Mouse (Mus musculus): ENCODE measurements around the gene Derl2. TPM values are rescaled to one million over a fixed set of nuclear protein-coding genes. Genes with fewer than 3 reads are reported as not detected.

The Derl2 gene
- polyA plus RNA-seq, 1 experiment: 14.1 TPM

- H3K36me3 ChIP-seq (ENCODE audit: control insufficient read depth, insufficient read depth, low read length): peaks cover 32% of the 10 kb centered on the region
- no peak for DNase-seq
- H3K27me3 ChIP-seq (ENCODE audit: control insufficient read depth, insufficient read depth, low read length): no peaks in the 10 kb centered on the region
- TF ChIP-seq CTCF (IDR thresholded peaks at IDR 0.05; ENCODE audit: borderline replicate concordance, control insufficient read depth, extremely low read depth, insufficient read depth, low read length, poor library complexity) (no peak), POLR2A (IDR thresholded peaks at IDR 0.05; ENCODE audit: control insufficient read depth, extremely low read depth, insufficient read depth, low read length, poor library complexity) (no peak)
- 93% methylated on average over 3 of the region's 3 CpGs for WGBS
- H3K4me3 ChIP-seq (ENCODE audit: control insufficient read depth, insufficient read depth, low read length): no peak overlapping the region
- no peak overlapping the region for H3K27ac ChIP-seq (ENCODE audit: control insufficient read depth, insufficient read depth, low read length)
- peaks cover 5% of the 10 kb centered on the region; the same call in 1 of the 2 replicates for H3K4me1 ChIP-seq (replicated peaks; ENCODE audit: control insufficient read depth, insufficient read depth, low read length)
Measured at GRCm38 (mm10) chr11:71008321-71008720, 11.3 kb downstream of the Derl2 start.

GRCm38 (mm10) chr11:71007831-71008230 lies 11.8 kb downstream of the Derl2 start:
- 93% methylated on average over 7 of the region's 7 CpGs for WGBS
- Histone ChIP-seq H3K27me3 (ENCODE audit: control insufficient read depth, insufficient read depth, low read length) (no peaks in the 10 kb centered on the region), H3K4me1 (replicated peaks; ENCODE audit: control insufficient read depth, insufficient read depth, low read length) (peaks cover 8% of the 10 kb centered on the region; the same call in 1 of the 2 replicates), H3K36me3 (ENCODE audit: control insufficient read depth, insufficient read depth, low read length) (peaks cover 31% of the 10 kb centered on the region), H3K4me3 (ENCODE audit: control insufficient read depth, insufficient read depth, low read length) (no peak overlapping the region), H3K27ac (ENCODE audit: control insufficient read depth, insufficient read depth, low read length) (no peak overlapping the region)
- DNase-seq: no peak
- TF ChIP-seq POLR2A (IDR thresholded peaks at IDR 0.05; ENCODE audit: control insufficient read depth, extremely low read depth, insufficient read depth, low read length, poor library complexity): no peak
- no peak for TF ChIP-seq CTCF (IDR thresholded peaks at IDR 0.05; ENCODE audit: borderline replicate concordance, control insufficient read depth, extremely low read depth, insufficient read depth, low read length, poor library complexity)

GRCm38 (mm10) chr11:71007026-71007425 lies 12.6 kb downstream of the Derl2 start:
- no peak for DNase-seq
- Histone ChIP-seq H3K4me1 (replicated peaks; ENCODE audit: control insufficient read depth, insufficient read depth, low read length) (peaks cover 8% of the 10 kb centered on the region; the same call in 1 of the 2 replicates), H3K36me3 (ENCODE audit: control insufficient read depth, insufficient read depth, low read length) (peaks cover 23% of the 10 kb centered on the region), H3K27me3 (ENCODE audit: control insufficient read depth, insufficient read depth, low read length) (no peaks in the 10 kb centered on the region), H3K27ac (ENCODE audit: control insufficient read depth, insufficient read depth, low read length) (no peak overlapping the region), H3K4me3 (ENCODE audit: control insufficient read depth, insufficient read depth, low read length) (no peak overlapping the region)
- TF ChIP-seq CTCF (IDR thresholded peaks at IDR 0.05; ENCODE audit: borderline replicate concordance, control insufficient read depth, extremely low read depth, insufficient read depth, low read length, poor library complexity): no peak
- TF ChIP-seq POLR2A (IDR thresholded peaks at IDR 0.05; ENCODE audit: control insufficient read depth, extremely low read depth, insufficient read depth, low read length, poor library complexity): no peak
- WGBS: 98% methylated on average over 6 of the region's 6 CpGs

- no peaks in the 10 kb centered on the region for H3K27me3 ChIP-seq (ENCODE audit: control insufficient read depth, insufficient read depth, low read length)
- no peak overlapping the region for H3K27ac ChIP-seq (ENCODE audit: control insufficient read depth, insufficient read depth, low read length)
- WGBS: 42% methylated on average over 5 of the region's 5 CpGs
- no peak for DNase-seq
- H3K4me3 ChIP-seq (ENCODE audit: control insufficient read depth, insufficient read depth, low read length): no peak overlapping the region
- H3K4me1 ChIP-seq (replicated peaks; ENCODE audit: control insufficient read depth, insufficient read depth, low read length): peaks cover 8% of the 10 kb centered on the region; the same call in 1 of the 2 replicates
- peaks cover 4% of the 10 kb centered on the region; the same call in 1 of the 2 replicates for H3K36me3 ChIP-seq (ENCODE audit: control insufficient read depth, insufficient read depth, low read length)
- no peak for TF ChIP-seq CTCF (IDR thresholded peaks at IDR 0.05; ENCODE audit: borderline replicate concordance, control insufficient read depth, extremely low read depth, insufficient read depth, low read length, poor library complexity)
- TF ChIP-seq POLR2A (IDR thresholded peaks at IDR 0.05; ENCODE audit: control insufficient read depth, extremely low read depth, insufficient read depth, low read length, poor library complexity): no peak
Measured at GRCm38 (mm10) chr11:71005046-71005445, 14.6 kb downstream of the Derl2 start.

GRCm38 (mm10) chr11:71004316-71004773 lies 15.3 kb downstream of the Derl2 start, which contains the start of gene Dhx33:
Gene Dhx33 (minus strand): TSS chr11:71004437.
- WGBS: under 1% methylated on average over 35 of the region's 35 CpGs
- DNase-seq: peak; percentile 94

GRCm38 (mm10) chr11:71003611-71004315 lies 15.9 kb downstream of the Derl2 start:
- H3K27me3 ChIP-seq (ENCODE audit: control insufficient read depth, insufficient read depth, low read length): no peaks in the 10 kb centered on the region
- peak overlapping the region; percentile 59 for H3K4me3 ChIP-seq (ENCODE audit: control insufficient read depth, insufficient read depth, low read length)
- DNase-seq: no peak
- peaks cover 8% of the 10 kb centered on the region; the same call in 1 of the 2 replicates for H3K4me1 ChIP-seq (replicated peaks; ENCODE audit: control insufficient read depth, insufficient read depth, low read length)
- TF ChIP-seq POLR2A (IDR thresholded peaks at IDR 0.05; ENCODE audit: control insufficient read depth, extremely low read depth, insufficient read depth, low read length, poor library complexity) (no peak), CTCF (IDR thresholded peaks at IDR 0.05; ENCODE audit: borderline replicate concordance, control insufficient read depth, extremely low read depth, insufficient read depth, low read length, poor library complexity) (no peak)
- WGBS: under 1% methylated on average over 49 of the region's 49 CpGs
- H3K27ac ChIP-seq (ENCODE audit: control insufficient read depth, insufficient read depth, low read length): no peak overlapping the region
- H3K36me3 ChIP-seq (ENCODE audit: control insufficient read depth, insufficient read depth, low read length): no peaks in the 10 kb centered on the region

More at GRCm38 (mm10) chr11:71004316-71004773, 15.3 kb downstream of the Derl2 start, which contains the start of gene Dhx33:
- H3K36me3 ChIP-seq (ENCODE audit: control insufficient read depth, insufficient read depth, low read length): no peaks in the 10 kb centered on the region
- peak within 1 kb of the TSS; percentile 59 for H3K4me3 ChIP-seq (ENCODE audit: control insufficient read depth, insufficient read depth, low read length)
- H3K27ac ChIP-seq (ENCODE audit: control insufficient read depth, insufficient read depth, low read length): no peak within 1 kb of the TSS
- H3K4me1 ChIP-seq (replicated peaks; ENCODE audit: control insufficient read depth, insufficient read depth, low read length): peaks cover 8% of the 10 kb centered on the region; the same call in 1 of the 2 replicates
- no peaks in the 10 kb centered on the region for H3K27me3 ChIP-seq (ENCODE audit: control insufficient read depth, insufficient read depth, low read length)
- TF ChIP-seq CTCF (IDR thresholded peaks at IDR 0.05; ENCODE audit: borderline replicate concordance, control insufficient read depth, extremely low read depth, insufficient read depth, low read length, poor library complexity) (no peak), POLR2A (IDR thresholded peaks at IDR 0.05; ENCODE audit: control insufficient read depth, extremely low read depth, insufficient read depth, low read length, poor library complexity) (no peak)
